Mouse (Mus musculus) forebrain, embryonic 15.5 days (tissue): ENCODE results near the gene Olfr47. TPM values are rescaled to one million over a fixed set of nuclear protein-coding genes. Genes with fewer than 3 reads are reported as not detected.
A peak's percentile ranks its signal among the peaks of the same experiment; 100 is the strongest.
"Not testable (repeated sequence)": the region's sequence is repeated elsewhere in the genome, so short reads cannot be mapped to it uniquely, and the experiment has no call there.

ENCODE experiments used
- ATAC-seq: fragments of 200-750 bp; cut with Nextera tagmentation; replicated peaks from 2 replicates; pipeline ENCODE4 v1.8.0; 2017; ENCODE audit warnings: mild to moderate bottlenecking, moderate TSS enrichment, moderate library complexity
- H3K27ac ChIP-seq: fragments of 300-500 bp; sonication (generic); replicated peaks from 2 replicates; pipeline ENCODE4 v1.5.1; 2015; ENCODE audit warnings: mild to moderate bottlenecking, inconsistent platforms
- H3K27me3 ChIP-seq: fragments of 300-500 bp; sonication (generic); 2 replicates; pipeline ENCODE4 v1.6.1; 2015; ENCODE audit warnings: inconsistent platforms
- H3K36me3 ChIP-seq: fragments of 300-500 bp; sonication (generic); 2 replicates; pipeline ENCODE4 v1.6.1; 2015; ENCODE audit warnings: mild to moderate bottlenecking, inconsistent platforms
- H3K4me1 ChIP-seq: fragments of 300-500 bp; sonication (generic); 2 replicates; pipeline ENCODE4 v1.6.1; 2015; ENCODE audit warnings: inconsistent platforms
- H3K4me2 ChIP-seq: fragments of 300-500 bp; sonication (generic); replicated peaks from 2 replicates; pipeline ENCODE4 v1.6.1; 2015; ENCODE audit warnings: mild to moderate bottlenecking, inconsistent platforms
- H3K4me3 ChIP-seq: fragments of 300-500 bp; sonication (generic); 2 replicates; pipeline ENCODE4 v1.5.1; 2015; ENCODE audit warnings: mild to moderate bottlenecking, inconsistent platforms
- H3K9ac ChIP-seq: fragments of 300-500 bp; sonication (generic); replicated peaks from 2 replicates; pipeline ENCODE4 v1.6.1; 2015; ENCODE audit warnings: mild to moderate bottlenecking, inconsistent platforms
- H3K9me3 ChIP-seq: fragments of 300-500 bp; sonication (generic); 2 replicates; pipeline ENCODE4 v1.6.1; 2016; ENCODE audit warnings: inconsistent platforms
- WGBS: fragments of 180-500 bp; shearing (Covaris S2); methylation state at CpG from one replicate; pipeline ENCODE4 v1.1.7; 2015; ENCODE audit warnings: mixed read lengths; 5-methylcytosine and 5-hydroxymethylcytosine counted together
- polyA plus RNA-seq: library from polyadenylated mRNA; unstranded; fragments of >200 nt; fragmentation: Nextera tagmentation; extraction: Ambion mirVana; gene quantifications from 2 replicates; pipeline ENCODE4 v1.2.1, GENCODE M21; 2015

The Olfr47 gene
- polyA plus RNA-seq, result not detected in 2 replicates

- H3K9me3 ChIP-seq, H3K4me3 ChIP-seq, H3K36me3 ChIP-seq, H3K27me3 ChIP-seq, ATAC-seq, H3K4me1 ChIP-seq, H3K4me2 ChIP-seq, H3K27ac ChIP-seq, H3K9ac ChIP-seq: not testable (repeated sequence)
- WGBS, result 87% methylated on average over 1 of the region's 1 CpGs
Measured at GRCm38 (mm10) chr6:43231255-43231654, at the start of gene Olfr47. TSS of gene Olfr47 (plus strand) at chr6:43231529.

- no peaks in the 10 kb centered on the region for H3K9me3 ChIP-seq
- no peak overlapping the region for H3K27ac ChIP-seq
- WGBS, result 83% methylated on average over 3 of the region's 3 CpGs
- no peak overlapping the region for H3K4me2 ChIP-seq
- no peak for ATAC-seq
- no peaks in the 10 kb centered on the region for H3K36me3 ChIP-seq
- no peak overlapping the region for H3K9ac ChIP-seq
- no peak overlapping the region for H3K4me3 ChIP-seq
- no peaks in the 10 kb centered on the region for H3K4me1 ChIP-seq
- H3K27me3 ChIP-seq, result no peaks in the 10 kb centered on the region
Measured at GRCm38 (mm10) chr6:43190986-43191385, 40.3 kb upstream of the Olfr47 start.

GRCm38 (mm10) chr6:43196781-43197180 is 34.5 kb upstream of the Olfr47 start, which contains the start of gene Olfr435:
TSS of gene Olfr435 (plus strand) at chr6:43197146.
- no peak within 1 kb of the TSS for H3K27ac ChIP-seq
- H3K36me3 ChIP-seq, result no peaks in the 10 kb centered on the region
- H3K4me1 ChIP-seq, result no peaks in the 10 kb centered on the region
- H3K27me3 ChIP-seq, result no peaks in the 10 kb centered on the region
- no peaks in the 10 kb centered on the region for H3K9me3 ChIP-seq
- H3K4me3 ChIP-seq, result no peak within 1 kb of the TSS
- no peak within 1 kb of the TSS for H3K4me2 ChIP-seq
- H3K9ac ChIP-seq, result no peak within 1 kb of the TSS
- no peak for ATAC-seq

- no peak overlapping the region for H3K4me3 ChIP-seq
- no peaks in the 10 kb centered on the region for H3K4me1 ChIP-seq
- H3K27me3 ChIP-seq, result no peaks in the 10 kb centered on the region
- no peak for ATAC-seq
- H3K4me2 ChIP-seq, result no peak overlapping the region
- no peak overlapping the region for H3K9ac ChIP-seq
- H3K36me3 ChIP-seq, result no peaks in the 10 kb centered on the region
- no peak overlapping the region for H3K27ac ChIP-seq
- no peaks in the 10 kb centered on the region for H3K9me3 ChIP-seq
- 83% methylated on average over 3 of the region's 3 CpGs for WGBS
Measured at GRCm38 (mm10) chr6:43198094-43198493, 33.2 kb upstream of the Olfr47 start.

- H3K27me3 ChIP-seq, result no peaks in the 10 kb centered on the region
- no peak overlapping the region for H3K4me2 ChIP-seq
- no peak overlapping the region for H3K9ac ChIP-seq
- no peaks in the 10 kb centered on the region for H3K36me3 ChIP-seq
- ATAC-seq, result no peak
- no peak overlapping the region for H3K27ac ChIP-seq
- no peaks in the 10 kb centered on the region for H3K4me1 ChIP-seq
- no peaks in the 10 kb centered on the region for H3K9me3 ChIP-seq
- H3K4me3 ChIP-seq, result no peak overlapping the region
Measured at GRCm38 (mm10) chr6:43202786-43203185, 28.5 kb upstream of the Olfr47 start.

DNA sequence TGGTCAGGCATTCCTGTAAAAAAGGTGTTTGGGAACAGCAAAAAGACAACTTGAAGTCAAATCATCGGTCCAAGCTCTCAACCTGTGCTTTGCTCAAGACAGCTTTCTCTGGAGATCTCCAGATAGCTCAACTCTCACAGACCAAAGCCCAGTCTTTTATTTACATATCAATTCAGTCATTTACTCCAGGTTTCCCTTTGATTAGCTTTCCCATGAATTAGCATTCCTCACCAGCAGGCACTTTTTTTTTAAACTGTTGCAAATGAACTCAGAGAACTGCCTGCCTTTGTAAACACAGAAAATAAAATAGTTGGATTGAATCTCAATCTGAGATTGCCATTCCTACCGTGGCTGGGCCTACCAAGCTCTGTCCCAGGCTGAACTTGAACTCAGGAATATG is 26.0 kb upstream of the Olfr47 start:
- 34% methylated on average over 2 of the region's 2 CpGs for WGBS
- H3K36me3 ChIP-seq, result no peaks in the 10 kb centered on the region
- H3K9me3 ChIP-seq, result no peaks in the 10 kb centered on the region
- no peak overlapping the region for H3K4me3 ChIP-seq
- no peak for ATAC-seq
- H3K4me2 ChIP-seq, result no peak overlapping the region
- H3K27me3 ChIP-seq, result no peaks in the 10 kb centered on the region
- H3K27ac ChIP-seq, result no peak overlapping the region
- H3K9ac ChIP-seq, result no peak overlapping the region
- H3K4me1 ChIP-seq, result no peaks in the 10 kb centered on the region

- not testable (repeated sequence) for H3K9me3 ChIP-seq, H3K27ac ChIP-seq, H3K4me2 ChIP-seq, H3K9ac ChIP-seq, H3K4me3 ChIP-seq, H3K36me3 ChIP-seq, H3K27me3 ChIP-seq, ATAC-seq, H3K4me1 ChIP-seq
Measured at GRCm38 (mm10) chr6:43212873-43213272, 18.5 kb upstream of the Olfr47 start, which contains the start of gene Olfr434. TSS of gene Olfr434 (plus strand) at chr6:43213021.

DNA sequence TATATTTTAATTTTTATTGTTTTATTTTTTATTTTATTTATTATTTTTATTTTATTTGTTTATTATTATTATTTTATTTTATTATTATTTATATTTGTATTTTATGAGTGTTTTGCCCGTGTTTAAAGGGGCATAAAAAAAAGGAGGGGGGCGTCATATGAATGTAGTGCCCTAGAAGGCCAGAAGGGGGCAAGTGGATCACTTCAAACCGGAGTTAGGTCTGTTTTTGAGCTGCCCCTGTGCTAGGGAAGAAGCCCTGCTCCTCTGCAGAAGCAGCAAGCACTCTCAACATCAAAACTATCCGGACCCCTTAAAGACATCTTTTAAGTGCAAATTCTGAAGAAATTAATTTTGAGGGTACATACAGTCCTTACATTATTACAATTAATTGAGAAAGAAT is 10.7 kb downstream of the Olfr47 start:
- H3K4me2 ChIP-seq, result no peak overlapping the region
- H3K36me3 ChIP-seq, result no peaks in the 10 kb centered on the region
- H3K27ac ChIP-seq, result no peak overlapping the region
- no peak for ATAC-seq
- no peak overlapping the region for H3K4me3 ChIP-seq
- no peaks in the 10 kb centered on the region for H3K9me3 ChIP-seq
- H3K4me1 ChIP-seq, result no peaks in the 10 kb centered on the region
- no peak overlapping the region for H3K9ac ChIP-seq
- H3K27me3 ChIP-seq, result no peaks in the 10 kb centered on the region
- 17% methylated on average over 4 of the region's 4 CpGs for WGBS

- no peak for ATAC-seq
- H3K27ac ChIP-seq, result no peak overlapping the region
- 71% methylated on average over 3 of the region's 3 CpGs for WGBS
- no peak overlapping the region for H3K4me2 ChIP-seq
- H3K27me3 ChIP-seq, result no peaks in the 10 kb centered on the region
- no peaks in the 10 kb centered on the region for H3K4me1 ChIP-seq
- H3K9ac ChIP-seq, result no peak overlapping the region
- H3K36me3 ChIP-seq, result no peaks in the 10 kb centered on the region
- H3K4me3 ChIP-seq, result no peak overlapping the region
- H3K9me3 ChIP-seq, result no peaks in the 10 kb centered on the region
Measured at GRCm38 (mm10) chr6:43247396-43247795, 16.1 kb downstream of the Olfr47 start.

GRCm38 (mm10) chr6:43252994-43253393 is 21.7 kb downstream of the Olfr47 start:
- Histone ChIP-seq H3K4me1 (no peaks in the 10 kb centered on the region), H3K27me3 (no peaks in the 10 kb centered on the region), H3K9me3 (no peaks in the 10 kb centered on the region), H3K9ac (no peak overlapping the region), H3K4me2 (no peak overlapping the region), H3K4me3 (no peak overlapping the region), H3K27ac (no peak overlapping the region), H3K36me3 (no peaks in the 10 kb centered on the region)
- ATAC-seq, result no peak
- 91% methylated on average over 1 of the region's 1 CpGs for WGBS

GRCm38 (mm10) chr6:43254193-43254926 is 23.0 kb downstream of the Olfr47 start:
- 72% methylated on average over 7 of the region's 7 CpGs for WGBS
- ATAC-seq, result 0 out of 2 replicates have a peak, but pooled peaks have one; percentile 23

DNA sequence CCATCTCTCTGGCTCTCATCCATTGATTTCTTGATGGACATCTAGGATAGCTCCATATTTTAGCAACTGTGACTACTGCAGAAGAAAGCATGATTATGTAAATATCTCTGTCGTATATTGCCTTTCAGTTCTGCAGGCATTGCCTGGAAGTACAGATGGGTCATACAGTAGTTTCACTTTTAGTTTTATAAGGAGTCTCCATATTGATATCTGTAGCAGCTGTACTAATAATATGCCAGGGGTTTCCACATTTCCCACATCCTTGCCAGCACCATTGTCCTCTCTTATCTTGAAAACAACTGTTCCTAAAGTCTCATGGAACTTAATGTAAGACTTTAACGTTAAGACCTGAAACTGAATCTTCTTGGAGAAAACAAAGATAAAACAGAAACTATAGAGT is 29.4 kb downstream of the Olfr47 start:
- H3K9ac ChIP-seq, result no peak overlapping the region
- no peaks in the 10 kb centered on the region for H3K36me3 ChIP-seq
- H3K9me3 ChIP-seq, result no peaks in the 10 kb centered on the region
- H3K4me2 ChIP-seq, result no peak overlapping the region
- no peaks in the 10 kb centered on the region for H3K27me3 ChIP-seq
- no peak for ATAC-seq
- 74% methylated on average over 2 of the region's 2 CpGs for WGBS
- peaks cover 6% of the 10 kb centered on the region for H3K4me1 ChIP-seq
- no peak overlapping the region for H3K27ac ChIP-seq
- no peak overlapping the region for H3K4me3 ChIP-seq

More at GRCm38 (mm10) chr6:43254193-43254926, 23.0 kb downstream of the Olfr47 start:
- Histone ChIP-seq H3K4me3 (no peak overlapping the region), H3K27me3 (no peaks in the 10 kb centered on the region), H3K4me2 (no peak overlapping the region), H3K4me1 (no peaks in the 10 kb centered on the region), H3K9ac (no peak overlapping the region), H3K27ac (no peak overlapping the region), H3K9me3 (no peaks in the 10 kb centered on the region), H3K36me3 (no peaks in the 10 kb centered on the region)
